Mouse (Mus musculus) bone marrow, adult 2 months (tissue): ENCODE data around the gene 9130230L23Rik.

Source experiments
- CTCF ChIP-seq: fragments of 200-500 bp; IDR thresholded peaks from 2 replicates; pipeline ENCODE4 v1.5.1; 2011; ENCODE audit warnings: low read length, control low read depth; ENCODE audit not compliant: control insufficient read depth, insufficient read depth
- POLR2A ChIP-seq: fragments of 200-500 bp; IDR thresholded peaks from 2 replicates; pipeline ENCODE4 v1.6.1; 2011; ENCODE audit warnings: low read depth, mild to moderate bottlenecking, control low read depth, low read length, borderline replicate concordance; ENCODE audit not compliant: control insufficient read depth

GRCm38 (mm10) chr5:65968004-65968403 is 36.1 kb downstream of the 9130230L23Rik start:
- TF ChIP-seq POLR2A (no peak), CTCF (no peak)
